7 mouse cellular contexts compared by ENCODE assay signal in the genomic region with DNA sequence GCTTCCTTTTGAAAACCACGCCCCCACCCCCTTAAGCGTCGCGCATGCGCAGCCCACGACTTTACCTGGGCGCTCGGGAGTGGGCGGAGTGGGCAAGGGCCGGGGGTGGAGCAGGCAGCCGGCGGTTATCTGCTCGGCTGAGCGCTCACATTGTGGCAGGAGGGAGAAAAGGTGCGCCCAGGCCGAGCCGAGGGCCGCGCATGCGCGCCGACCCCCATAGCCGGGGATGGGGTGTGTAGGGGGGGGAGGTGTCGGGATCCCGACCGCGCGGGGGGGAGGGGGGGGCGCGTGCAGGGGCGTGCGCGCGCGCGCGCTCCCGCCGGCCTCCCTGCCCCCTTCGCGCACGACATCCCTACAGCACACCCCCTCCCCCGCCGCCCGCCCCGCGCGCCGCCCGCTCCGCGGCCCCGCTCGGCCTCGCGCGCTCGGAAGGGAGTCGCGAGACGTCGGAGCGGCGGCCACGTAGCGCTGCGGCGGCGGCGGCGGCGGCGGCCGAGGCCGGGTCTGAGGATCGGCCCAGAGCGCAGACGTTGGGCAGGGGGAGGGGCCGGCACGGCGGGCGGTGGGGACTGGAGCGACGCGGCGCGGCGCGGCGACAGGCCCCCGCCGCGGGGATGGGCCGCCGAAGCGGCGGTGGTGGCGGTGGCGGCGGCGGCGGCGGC. TPM values are rescaled to one million over a fixed set of nuclear protein-coding genes. Genes with fewer than 3 reads are reported as not detected.
DNase-seq lines count a peak whose midpoint lies in the region; ATAC-seq and TF ChIP-seq lines count a peak whose summit lies in the region.

A gene (plus strand): TSS at position 111 of the 662 bp plus-strand sequence.

- H3K9me3 ChIP-seq in embryonic facial prominence, embryonic 10.5 days, result no peaks in the 10 kb centered on the region
- no peaks in the 10 kb centered on the region for H3K9me3 ChIP-seq in limb, embryonic 12.5 days
- no peaks in the 10 kb centered on the region for H3K9me3 ChIP-seq in midbrain, embryonic 15.5 days

- no peaks in the 10 kb centered on the region for H3K36me3 ChIP-seq in embryonic facial prominence, embryonic 10.5 days (replicated peaks)
- H3K36me3 ChIP-seq in limb, embryonic 12.5 days, result no peaks in the 10 kb centered on the region
- no peaks in the 10 kb centered on the region for H3K36me3 ChIP-seq in midbrain, embryonic 15.5 days (replicated peaks)
- no peaks in the 10 kb centered on the region for H3K36me3 ChIP-seq in spleen, adult 2 months (ENCODE audit: control insufficient read depth, insufficient read depth, low read length)

- peak; percentile 92 for DNase-seq in adrenal gland, postnatal 14 days
- peak; percentile 97 for DNase-seq in embryonic facial prominence, embryonic 10.5 days (ENCODE audit: low spot score)
- peak; percentile 91 for DNase-seq in kidney, adult 11 months
- peak; percentile 87 to 96 for DNase-seq in spleen, adult 2 months (ENCODE audit: low read depth in 1 of 2, low spot score in 2 of 2)

- TF ChIP-seq POLR2A in spleen, adult 2 months (IDR thresholded peaks at IDR 0.05; ENCODE audit: low read depth, low read length), result no peak

- peak within 1 kb of the TSS; percentile 92 for H3K4me3 ChIP-seq in embryonic facial prominence, embryonic 10.5 days
- H3K4me3 ChIP-seq in limb, embryonic 12.5 days (replicated peaks), result peak within 1 kb of the TSS; percentile 91
- H3K4me3 ChIP-seq in midbrain, embryonic 15.5 days, result peak within 1 kb of the TSS; percentile 84
- H3K4me3 ChIP-seq in spleen, adult 2 months (ENCODE audit: extremely low read depth, insufficient read depth, insufficient read length), result peak within 1 kb of the TSS; percentile 85

- peak within 1 kb of the TSS; percentile 98 for H3K27ac ChIP-seq in embryonic facial prominence, embryonic 10.5 days (replicated peaks)
- peak within 1 kb of the TSS; percentile 97 for H3K27ac ChIP-seq in limb, embryonic 12.5 days
- H3K27ac ChIP-seq in midbrain, embryonic 15.5 days, result peak within 1 kb of the TSS; percentile 95
- peak within 1 kb of the TSS; percentile 94 for H3K27ac ChIP-seq in spleen, adult 2 months (ENCODE audit: insufficient read depth, low read length)

- peak; percentile 73 for ATAC-seq in granulocyte monocyte progenitor cell, adult 5-6 weeks (replicated peaks; ENCODE audit: poor library complexity, severe bottlenecking)
- peak; percentile 88 for ATAC-seq in limb, embryonic 12.5 days (ENCODE audit: insufficient number of reproducible peaks, insufficient read depth, low FRiP score, low TSS enrichment, low read depth)
- peak; percentile 91 for ATAC-seq in midbrain, embryonic 15.5 days (replicated peaks)

- H3K4me2 ChIP-seq in limb, embryonic 12.5 days, result peak within 1 kb of the TSS; percentile 97
- peak within 1 kb of the TSS; percentile 67 for H3K4me2 ChIP-seq in midbrain, embryonic 15.5 days

- no peaks in the 10 kb centered on the region for H3K27me3 ChIP-seq in embryonic facial prominence, embryonic 10.5 days (replicated peaks; ENCODE audit: low read depth, poor library complexity, severe bottlenecking)
- H3K27me3 ChIP-seq in limb, embryonic 12.5 days, result no peaks in the 10 kb centered on the region
- H3K27me3 ChIP-seq in midbrain, embryonic 15.5 days (replicated peaks), result no peaks in the 10 kb centered on the region
- H3K27me3 ChIP-seq in spleen, adult 2 months (ENCODE audit: control insufficient read depth, insufficient read depth, low read length), result no peaks in the 10 kb centered on the region

- peaks cover 47% of the 10 kb centered on the region for H3K4me1 ChIP-seq in embryonic facial prominence, embryonic 10.5 days
- H3K4me1 ChIP-seq in limb, embryonic 12.5 days (replicated peaks), result peaks cover 35% of the 10 kb centered on the region
- peaks cover 34% of the 10 kb centered on the region for H3K4me1 ChIP-seq in midbrain, embryonic 15.5 days
- peaks cover 2% of the 10 kb centered on the region; the same call in 1 of the 2 replicates for H3K4me1 ChIP-seq in spleen, adult 2 months (ENCODE audit: control insufficient read depth, insufficient read depth, insufficient read length)

- H3K9ac ChIP-seq in limb, embryonic 12.5 days (replicated peaks), result peak within 1 kb of the TSS; percentile 98
- H3K9ac ChIP-seq in midbrain, embryonic 15.5 days, result peak within 1 kb of the TSS; percentile 80

- no peak for TF ChIP-seq CTCF in spleen, adult 2 months (IDR thresholded peaks at IDR 0.05; ENCODE audit: extremely low read depth, insufficient read depth, insufficient read length, insufficient replicate concordance)

- 2% methylated on average over 94 of the region's 103 CpGs for WGBS in embryonic facial prominence, embryonic 10.5 days
- WGBS in limb, embryonic 12.5 days, result under 1% methylated on average over 49 of the region's 103 CpGs
- WGBS in midbrain, embryonic 15.5 days, result under 1% methylated on average over 45 of the region's 103 CpGs
- WGBS in spleen, adult 2 months, result 1% methylated on average over 54 of the region's 103 CpGs

RNA-seq across cellular contexts. Expression of the gene that starts here (rescaled TPM):
- total RNA-seq in adrenal gland, postnatal 14 days (2021), result 42.9 and 43.6 TPM in 2 replicates
- 19.5 and 20.3 TPM in 2 replicates for polyA plus RNA-seq in embryonic facial prominence, embryonic 10.5 days (2016; fragmentation: Nextera tagmentation; extraction: Ambion mirVana)
- total RNA-seq in granulocyte monocyte progenitor cell, adult 5-6 weeks (2014; fragmentation: Nextera tagmentation), result 39.1 and 39.4 TPM in 2 replicates
- total RNA-seq in granulocyte monocyte progenitor cell, adult 5-6 weeks (2017), result 17.7 and 18.5 TPM in 2 replicates
- polyA plus RNA-seq in limb, embryonic 12.5 days (2016; fragmentation: Nextera tagmentation; extraction: Ambion mirVana), result 24.0 and 24.9 TPM in 2 replicates
- polyA plus RNA-seq in midbrain, embryonic 15.5 days (2015; fragmentation: Nextera tagmentation; extraction: Ambion mirVana), result 28.4 and 28.9 TPM in 2 replicates
- 18.2 and 25.8 TPM in 2 replicates for polyA plus RNA-seq in spleen, adult 2 months (2012; rRNA removed)

Comparison
In these comparisons a context has a peak if more than half of its experiments do, and no peak if none do; other contexts are left out.
1. Peak in every context shown above with its lines: DNase-seq, ATAC-seq, H3K4me3 ChIP-seq and H3K27ac ChIP-seq.